Mouse (Mus musculus) erythroblast, embryonic 14.5 days (primary cell): ENCODE data around the gene Mamdc2. TPM values are rescaled to one million over a fixed set of nuclear protein-coding genes. Genes with fewer than 3 reads are reported as not detected.

ENCODE experiments used
- H3K27me3 ChIP-seq: 2 replicates; pipeline ENCODE4 v1.6.1; 2012; ENCODE audit warnings: inconsistent platforms; ENCODE audit not compliant: control insufficient read depth
- H3K36me3 ChIP-seq: 2 replicates; pipeline ENCODE4 v1.6.1; 2012; ENCODE audit warnings: mild to moderate bottlenecking, inconsistent platforms; ENCODE audit not compliant: control insufficient read depth
- H3K4me1 ChIP-seq: 2 replicates; pipeline ENCODE4 v1.6.1; 2012; ENCODE audit warnings: inconsistent platforms; ENCODE audit not compliant: control insufficient read depth
- H3K4me3 ChIP-seq: replicated peaks from 2 replicates; pipeline ENCODE3; 2012; ENCODE audit warnings: moderate library complexity, mild to moderate bottlenecking, inconsistent platforms
- H3K9me3 ChIP-seq: 2 replicates; pipeline ENCODE4 v1.6.1; 2012; ENCODE audit warnings: low read length, inconsistent platforms, mixed read lengths; ENCODE audit not compliant: control insufficient read depth
- GATA1 ChIP-seq: IDR thresholded peaks from 2 replicates; pipeline ENCODE4 v1.6.1; 2012; ENCODE audit warnings: low read length, inconsistent platforms, mixed read lengths
- TAL1 ChIP-seq: IDR thresholded peaks from 3 replicates; pipeline ENCODE4 v1.6.1; 2012; ENCODE audit warnings: low read length, inconsistent platforms, mixed read lengths
- polyA plus RNA-seq: library from polyadenylated mRNA; stranded (reverse); fragments of >175 nt; gene quantifications from 2 replicates; pipeline ENCODE4 v1.2.3, GENCODE M21; 2012

Gene Mamdc2
- polyA plus RNA-seq, 1 experiment, result not detected

- no peak for TF ChIP-seq GATA1
- TF ChIP-seq TAL1, result no peak
- H3K36me3 ChIP-seq, result no peaks in the 10 kb centered on the region
- no peaks in the 10 kb centered on the region for H3K4me1 ChIP-seq
Measured at GRCm38 (mm10) chr19:23373728-23374127, 74.5 kb downstream of the Mamdc2 start.

GRCm38 (mm10) chr19:23373287-23373686, 75.0 kb downstream of the Mamdc2 start:
- H3K4me1 ChIP-seq, result no peaks in the 10 kb centered on the region
- H3K9me3 ChIP-seq, result no peaks in the 10 kb centered on the region
- no peak for TF ChIP-seq GATA1
- no peak for TF ChIP-seq TAL1
- H3K36me3 ChIP-seq, result no peaks in the 10 kb centered on the region
- H3K4me3 ChIP-seq, result no peak overlapping the region
- H3K27me3 ChIP-seq, result no peaks in the 10 kb centered on the region

More at GRCm38 (mm10) chr19:23373728-23374127, 74.5 kb downstream of the Mamdc2 start:
- H3K4me3 ChIP-seq, result no peak overlapping the region
- no peaks in the 10 kb centered on the region for H3K9me3 ChIP-seq
- no peaks in the 10 kb centered on the region for H3K27me3 ChIP-seq

GRCm38 (mm10) chr19:23369275-23369674, 79.0 kb downstream of the Mamdc2 start:
- no peaks in the 10 kb centered on the region for H3K27me3 ChIP-seq
- no peak overlapping the region for H3K4me3 ChIP-seq
- H3K36me3 ChIP-seq, result no peaks in the 10 kb centered on the region
- no peak for TF ChIP-seq TAL1
- TF ChIP-seq GATA1, result no peak
- H3K9me3 ChIP-seq, result no peaks in the 10 kb centered on the region
- no peaks in the 10 kb centered on the region for H3K4me1 ChIP-seq

GRCm38 (mm10) chr19:23362006-23362405, 86.2 kb downstream of the Mamdc2 start:
- Histone ChIP-seq H3K27me3 (no peaks in the 10 kb centered on the region), H3K4me3 (no peak overlapping the region), H3K36me3 (no peaks in the 10 kb centered on the region), H3K4me1 (no peaks in the 10 kb centered on the region), H3K9me3 (no peaks in the 10 kb centered on the region)
- TF ChIP-seq GATA1 (no peak), TAL1 (no peak)

- TF ChIP-seq GATA1, result no peak
- no peak for TF ChIP-seq TAL1
- Histone ChIP-seq H3K4me1 (no peaks in the 10 kb centered on the region), H3K36me3 (no peaks in the 10 kb centered on the region), H3K9me3 (no peaks in the 10 kb centered on the region), H3K4me3 (no peak overlapping the region), H3K27me3 (no peaks in the 10 kb centered on the region)
Measured at GRCm38 (mm10) chr19:23361124-23361523, 87.1 kb downstream of the Mamdc2 start.

- no peak overlapping the region for H3K4me3 ChIP-seq
- no peaks in the 10 kb centered on the region for H3K9me3 ChIP-seq
- H3K4me1 ChIP-seq, result no peaks in the 10 kb centered on the region
- H3K27me3 ChIP-seq, result no peaks in the 10 kb centered on the region
- H3K36me3 ChIP-seq, result no peaks in the 10 kb centered on the region
- TF ChIP-seq TAL1, result no peak
- no peak for TF ChIP-seq GATA1
Measured at GRCm38 (mm10) chr19:23360536-23360935, 87.7 kb downstream of the Mamdc2 start.

GRCm38 (mm10) chr19:23357253-23357652, 91.0 kb downstream of the Mamdc2 start:
- Histone ChIP-seq H3K36me3 (no peaks in the 10 kb centered on the region), H3K9me3 (no peaks in the 10 kb centered on the region), H3K4me1 (no peaks in the 10 kb centered on the region), H3K27me3 (no peaks in the 10 kb centered on the region), H3K4me3 (no peak overlapping the region)
- TF ChIP-seq GATA1 (no peak), TAL1 (no peak)

- Histone ChIP-seq H3K4me3 (no peak overlapping the region), H3K9me3 (no peaks in the 10 kb centered on the region), H3K4me1 (no peaks in the 10 kb centered on the region), H3K36me3 (no peaks in the 10 kb centered on the region), H3K27me3 (no peaks in the 10 kb centered on the region)
- TF ChIP-seq GATA1 (no peak), TAL1 (no peak)
Measured at GRCm38 (mm10) chr19:23354738-23355137, 93.5 kb downstream of the Mamdc2 start.

GRCm38 (mm10) chr19:23353881-23354401, 94.3 kb downstream of the Mamdc2 start:
- TF ChIP-seq GATA1 (no peak), TAL1 (no peak)
- H3K27me3 ChIP-seq, result no peaks in the 10 kb centered on the region
- no peaks in the 10 kb centered on the region for H3K36me3 ChIP-seq
- H3K9me3 ChIP-seq, result no peaks in the 10 kb centered on the region
- H3K4me1 ChIP-seq, result no peaks in the 10 kb centered on the region
- no peak overlapping the region for H3K4me3 ChIP-seq

- Histone ChIP-seq H3K36me3 (no peaks in the 10 kb centered on the region), H3K27me3 (no peaks in the 10 kb centered on the region), H3K4me1 (no peaks in the 10 kb centered on the region), H3K9me3 (no peaks in the 10 kb centered on the region), H3K4me3 (no peak overlapping the region)
- TF ChIP-seq TAL1 (no peak), GATA1 (no peak)
Measured at GRCm38 (mm10) chr19:23353161-23353560, 95.1 kb downstream of the Mamdc2 start.
